Mouse (Mus musculus) kidney, embryonic 16.5 days (tissue): ENCODE results near the gene Paqr6. TPM values are rescaled to one million over a fixed set of nuclear protein-coding genes. Genes with fewer than 3 reads are reported as not detected.
"Not testable (repeated sequence)": the region's sequence is repeated elsewhere in the genome, so short reads cannot be mapped to it uniquely, and the experiment has no call there.

Experiments used
- ATAC-seq: fragments of 200-750 bp; cut with Nextera tagmentation; 2 replicates; pipeline ENCODE4 v1.8.0; 2017; ENCODE audit warnings: moderate TSS enrichment; ENCODE audit not compliant: low FRiP score, low TSS enrichment
- H3K27ac ChIP-seq: fragments of 300-500 bp; sonication (generic); 2 replicates; pipeline ENCODE4 v1.5.1; 2014; ENCODE audit warnings: low read length
- H3K27me3 ChIP-seq: fragments of 300-500 bp; sonication (generic); 2 replicates; pipeline ENCODE4 v1.6.1; 2014; ENCODE audit warnings: low read length, control low read depth, mixed read lengths; ENCODE audit not compliant: insufficient read depth
- H3K36me3 ChIP-seq: fragments of 300-500 bp; sonication (generic); 2 replicates; pipeline ENCODE4 v1.6.1; 2014; ENCODE audit warnings: low read length, control low read depth, mixed read lengths; ENCODE audit not compliant: insufficient read depth
- H3K4me1 ChIP-seq: fragments of 300-500 bp; sonication (generic); 2 replicates; pipeline ENCODE4 v1.6.1; 2014; ENCODE audit warnings: low read length, control low read depth, mixed read lengths; ENCODE audit not compliant: insufficient read depth
- H3K4me2 ChIP-seq: fragments of 300-500 bp; sonication (generic); replicated peaks from 2 replicates; pipeline ENCODE4 v1.6.1; 2014; ENCODE audit warnings: low read depth, low read length
- H3K4me3 ChIP-seq: fragments of 300-500 bp; sonication (generic); 2 replicates; pipeline ENCODE4 v1.5.1; 2014; ENCODE audit warnings: mild to moderate bottlenecking, low read length
- H3K9ac ChIP-seq: fragments of 300-500 bp; sonication (generic); replicated peaks from 2 replicates; pipeline ENCODE4 v1.6.1; 2014; ENCODE audit warnings: low read length
- H3K9me3 ChIP-seq: fragments of 300-500 bp; sonication (generic); 2 replicates; pipeline ENCODE4 v1.6.1; 2016; ENCODE audit warnings: low read length, control low read depth
- WGBS: fragments of 180-500 bp; shearing (Covaris S2); extraction: QIAGEN DNeasy Blood & Tissue Kit; methylation state at CpG from one replicate; pipeline ENCODE4 v1.1.7; 2014; 5-methylcytosine and 5-hydroxymethylcytosine counted together
- polyA plus RNA-seq: library from polyadenylated mRNA; unstranded; fragments of >200 nt; fragmentation: Nextera tagmentation; extraction: Ambion mirVana; gene quantifications from 2 replicates; pipeline ENCODE4 v1.2.1, GENCODE M21; 2015

Paqr6 gene
- polyA plus RNA-seq, 1 experiment from 2014 or later = 22.1 TPM

- not testable (repeated sequence) for H3K9ac ChIP-seq, H3K4me2 ChIP-seq, H3K36me3 ChIP-seq, H3K4me1 ChIP-seq, H3K9me3 ChIP-seq, ATAC-seq, H3K27me3 ChIP-seq, H3K4me3 ChIP-seq, H3K27ac ChIP-seq
- WGBS = 76% methylated on average over 4 of the region's 5 CpGs
These were observed 14.2 kb downstream of the Paqr6 start, which contains the start of gene Bglap2 for GRCm38 (mm10) chr3:88378599-88378998. TSS of gene Bglap2 (minus strand) at chr3:88378699.

- ATAC-seq = peak; percentile 89
- peak overlapping the region; percentile 68; the same call in 1 of the 2 replicates for H3K27ac ChIP-seq
- H3K4me2 ChIP-seq = peak overlapping the region; percentile 51
- not testable (repeated sequence) for H3K27me3 ChIP-seq, H3K36me3 ChIP-seq, H3K4me1 ChIP-seq, H3K9me3 ChIP-seq
- WGBS = 10% methylated on average over 18 of the region's 22 CpGs
- H3K4me3 ChIP-seq = peak overlapping the region; percentile 21
- H3K9ac ChIP-seq = 0 out of 2 replicates have a peak overlapping the region, but pooled peaks have one; percentile 48
These were observed 17.3 kb downstream of the Paqr6 start for GRCm38 (mm10) chr3:88381389-88382315.

GRCm38 (mm10) chr3:88382383-88382782 is 18.0 kb downstream of the Paqr6 start:
- not testable (repeated sequence) for ATAC-seq, H3K9ac ChIP-seq, H3K27me3 ChIP-seq, H3K36me3 ChIP-seq, H3K4me1 ChIP-seq, H3K9me3 ChIP-seq, H3K27ac ChIP-seq, H3K4me3 ChIP-seq
- peak overlapping the region; percentile 51 for H3K4me2 ChIP-seq
- 31% methylated on average over 2 of the region's 7 CpGs for WGBS

- Histone ChIP-seq H3K27ac (no peak within 1 kb of the TSS), H3K9ac (no peak within 1 kb of the TSS), H3K9me3 (no peaks in the 10 kb centered on the region), H3K36me3 (no peaks in the 10 kb centered on the region), H3K27me3 (no peaks in the 10 kb centered on the region), H3K4me2 (no peak within 1 kb of the TSS), H3K4me3 (no peak within 1 kb of the TSS), H3K4me1 (no peaks in the 10 kb centered on the region)
- WGBS = 74% methylated on average over 5 of the region's 5 CpGs
- no peak for ATAC-seq
These were observed 20.0 kb downstream of the Paqr6 start, which contains the start of gene Bglap for GRCm38 (mm10) chr3:88384364-88384763. TSS of gene Bglap (minus strand) at chr3:88384464.

- no peaks in the 10 kb centered on the region for H3K4me1 ChIP-seq
These were observed 29.5 kb downstream of the Paqr6 start for GRCm38 (mm10) chr3:88393776-88394375.

GRCm38 (mm10) chr3:88395288-88395687 is 30.9 kb downstream of the Paqr6 start:
- H3K36me3 ChIP-seq = peaks cover 33% of the 10 kb centered on the region
- H3K27me3 ChIP-seq = no peaks in the 10 kb centered on the region
- no peaks in the 10 kb centered on the region for H3K4me1 ChIP-seq
- H3K4me2 ChIP-seq = no peak overlapping the region
- no peak overlapping the region for H3K27ac ChIP-seq
- WGBS = 94% methylated on average over 6 of the region's 6 CpGs
- H3K4me3 ChIP-seq = no peak overlapping the region
- no peak overlapping the region for H3K9ac ChIP-seq
- H3K9me3 ChIP-seq = no peaks in the 10 kb centered on the region
- ATAC-seq = no peak

More at GRCm38 (mm10) chr3:88393776-88394375, 29.5 kb downstream of the Paqr6 start:
- peaks cover 31% of the 10 kb centered on the region for H3K36me3 ChIP-seq
- no peak overlapping the region for H3K4me2 ChIP-seq
- ATAC-seq = no peak
- no peak overlapping the region for H3K9ac ChIP-seq
- H3K9me3 ChIP-seq = no peaks in the 10 kb centered on the region
- 78% methylated on average over 9 of the region's 9 CpGs for WGBS
- no peak overlapping the region for H3K4me3 ChIP-seq
- H3K27ac ChIP-seq = no peak overlapping the region
- H3K27me3 ChIP-seq = no peaks in the 10 kb centered on the region

- 84% methylated on average over 8 of the region's 8 CpGs for WGBS
- Histone ChIP-seq H3K4me1 (no peaks in the 10 kb centered on the region), H3K4me2 (no peak overlapping the region), H3K27ac (no peak overlapping the region), H3K27me3 (no peaks in the 10 kb centered on the region), H3K9me3 (no peaks in the 10 kb centered on the region), H3K36me3 (peaks cover 31% of the 10 kb centered on the region), H3K9ac (no peak overlapping the region), H3K4me3 (no peak overlapping the region)
- ATAC-seq = no peak
These were observed 31.4 kb downstream of the Paqr6 start for GRCm38 (mm10) chr3:88395742-88396141.

GRCm38 (mm10) chr3:88398666-88399065 is 34.3 kb downstream of the Paqr6 start:
- no peaks in the 10 kb centered on the region for H3K9me3 ChIP-seq
- no peaks in the 10 kb centered on the region for H3K4me1 ChIP-seq
- WGBS = 70% methylated on average over 2 of the region's 2 CpGs
- no peak overlapping the region for H3K4me3 ChIP-seq
- no peak for ATAC-seq
- H3K27me3 ChIP-seq = no peaks in the 10 kb centered on the region
- H3K9ac ChIP-seq = no peak overlapping the region
- H3K27ac ChIP-seq = no peak overlapping the region
- no peak overlapping the region for H3K4me2 ChIP-seq
- H3K36me3 ChIP-seq = peaks cover 36% of the 10 kb centered on the region

GRCm38 (mm10) chr3:88403522-88404230 is 39.3 kb downstream of the Paqr6 start:
- H3K4me3 ChIP-seq = no peak overlapping the region
- H3K27me3 ChIP-seq = no peaks in the 10 kb centered on the region
- H3K36me3 ChIP-seq = peaks cover 11% of the 10 kb centered on the region
- 86% methylated on average over 10 of the region's 10 CpGs for WGBS
- H3K27ac ChIP-seq = no peak overlapping the region
- no peak for ATAC-seq
- H3K4me2 ChIP-seq = no peak overlapping the region
- no peaks in the 10 kb centered on the region for H3K9me3 ChIP-seq
- H3K4me1 ChIP-seq = peaks cover 14% of the 10 kb centered on the region
- no peak overlapping the region for H3K9ac ChIP-seq
